Mouse (Mus musculus) right cerebral cortex, postnatal 25 days (tissue): Measurements from ENCODE around the gene Gm3448.

Source experiments
- DNase-seq: peaks from one replicate; pipeline ENCODE4 v3.0.0; 2022

Gm3448 gene

DNA sequence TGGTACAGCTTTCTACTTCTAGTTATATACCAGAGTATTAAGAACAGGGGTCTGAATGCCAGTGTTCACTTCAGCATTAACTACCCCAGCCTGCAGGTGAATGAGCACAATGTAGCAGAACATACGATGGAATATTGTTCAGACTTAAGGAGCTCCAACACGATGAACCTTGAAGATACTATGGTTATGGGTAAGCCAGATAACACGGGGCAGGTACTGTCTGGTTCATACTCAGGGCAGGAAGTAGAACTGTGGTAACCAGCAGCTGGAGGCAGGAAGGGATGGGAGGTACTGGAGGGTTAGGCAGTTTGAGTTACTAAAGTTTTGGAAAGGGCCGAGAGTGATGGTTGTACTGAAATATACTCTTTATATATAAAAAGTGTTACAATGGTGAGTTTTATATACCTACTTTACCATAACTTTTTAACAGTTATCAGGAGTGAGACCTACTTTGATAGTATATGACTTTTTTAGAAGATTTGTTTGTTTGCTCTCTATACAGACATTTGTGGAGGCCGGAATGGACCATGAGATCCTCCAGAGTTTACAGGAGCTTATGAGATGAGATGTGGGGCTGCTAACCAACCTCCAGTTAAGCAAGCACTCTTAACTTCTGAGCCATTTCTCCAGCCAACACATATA, 82.5 kb downstream of the Gm3448 start:
- no peak for DNase-seq

GRCm38 (mm10) chr17:14953452-14953851, 87.9 kb downstream of the Gm3448 start:
- no peak for DNase-seq

DNA sequence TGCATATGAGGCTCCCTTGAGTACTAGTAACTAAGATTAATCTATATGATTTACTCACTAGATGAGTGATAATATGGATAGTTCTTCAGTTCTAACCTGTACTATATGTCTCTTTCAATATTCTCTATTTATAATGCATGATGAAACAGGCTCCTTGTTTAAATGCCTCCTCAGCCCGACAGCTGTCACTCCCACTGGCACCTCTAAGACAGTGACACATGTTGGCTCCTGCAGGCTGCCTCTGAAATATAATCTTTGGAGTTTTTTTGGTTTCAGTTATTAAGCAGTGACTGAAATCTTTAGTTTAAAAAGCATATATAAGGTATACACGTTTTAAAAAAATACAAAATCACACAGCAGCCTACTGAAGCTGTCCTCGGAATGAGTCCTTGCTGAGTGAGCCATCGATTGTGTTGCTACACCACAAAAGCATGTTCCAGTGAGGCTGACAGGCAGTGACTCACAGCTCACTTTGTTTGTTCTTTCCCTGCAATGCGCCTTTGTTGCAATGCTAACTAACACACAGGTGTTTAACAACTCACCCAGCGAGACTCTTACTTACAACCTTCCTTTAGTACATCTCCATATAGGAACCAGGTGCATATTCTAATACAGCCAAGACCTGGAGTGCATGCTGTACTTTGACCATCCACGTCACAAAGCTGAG, 92.0 kb downstream of the Gm3448 start:
- DNase-seq, result no peak
